Mouse (Mus musculus) liver, embryonic 14.5 days (tissue): ENCODE results near the gene Slc4a2. TPM values are rescaled to one million over a fixed set of nuclear protein-coding genes. Genes with fewer than 3 reads are reported as not detected.

ENCODE experiments used
- ATAC-seq: fragments of 200-750 bp; cut with Nextera tagmentation; 2 replicates; pipeline ENCODE4 v1.8.0; 2017; ENCODE audit warnings: moderate number of reproducible peaks, mild to moderate bottlenecking, moderate library complexity; ENCODE audit not compliant: insufficient read depth
- DNase-seq, 3 experiments: peaks; one replicate each; pipeline ENCODE4 v3.0.0-alpha.2; 2012 to 2013; ENCODE audit warnings: low read depth in 3 of 3, low spot score in 3 of 3
- H3K27ac ChIP-seq: fragments of 300-500 bp; sonication (generic); 2 replicates; pipeline ENCODE4 v1.5.1; 2014; ENCODE audit warnings: moderate library complexity, mild to moderate bottlenecking, control low read depth, inconsistent platforms
- H3K27me3 ChIP-seq: fragments of 300-500 bp; sonication (generic); 2 replicates; pipeline ENCODE4 v1.6.1; 2014; ENCODE audit warnings: mild to moderate bottlenecking, low read length, moderate library complexity; ENCODE audit not compliant: control insufficient read depth, insufficient read depth
- H3K36me3 ChIP-seq: fragments of 300-500 bp; sonication (generic); replicated peaks from 2 replicates; pipeline ENCODE4 v1.6.1; 2014; ENCODE audit warnings: low read depth; ENCODE audit not compliant: control insufficient read depth, insufficient read depth
- H3K4me1 ChIP-seq, 2 experiments: fragments of 200-500 bp in 1 of 2; fragments of 300-500 bp in 1 of 2; sonication (generic) in 1 of 2; replicated peaks; 2 replicates each; pipeline ENCODE4 v1.6.1; 2012 to 2014; ENCODE audit warnings: antibody characterized with exemption in 1 of 2, inconsistent platforms in 1 of 2, low read length in 1 of 2; ENCODE audit not compliant: control insufficient read depth in 2 of 2, insufficient read depth in 2 of 2
- H3K4me2 ChIP-seq: fragments of 300-500 bp; sonication (generic); 2 replicates; pipeline ENCODE4 v1.6.1; 2014; ENCODE audit warnings: low read depth, mild to moderate bottlenecking, control low read depth, moderate library complexity
- H3K4me3 ChIP-seq, 2 experiments: fragments of 200-500 bp in 1 of 2; fragments of 300-500 bp in 1 of 2; sonication (generic) in 1 of 2; 2 replicates each; pipeline ENCODE4 v1.5.1; 2012 to 2014; ENCODE audit warnings: low read depth in 2 of 2, low read length in 2 of 2, mild to moderate bottlenecking in 2 of 2, control low read depth in 1 of 2, inconsistent platforms in 1 of 2, moderate library complexity in 1 of 2; ENCODE audit not compliant: insufficient read depth in 1 of 2
- H3K9ac ChIP-seq: fragments of 300-500 bp; sonication (generic); replicated peaks from 2 replicates; pipeline ENCODE4 v1.6.1; 2014; ENCODE audit warnings: mild to moderate bottlenecking, control low read depth, moderate library complexity
- H3K9me3 ChIP-seq: fragments of 300-500 bp; sonication (generic); 2 replicates; pipeline ENCODE4 v1.6.1; 2016; ENCODE audit warnings: low read length, mixed read lengths; ENCODE audit not compliant: control insufficient read depth
- CTCF ChIP-seq: IDR thresholded peaks from 2 replicates; pipeline ENCODE4 v1.5.1; 2016; ENCODE audit warnings: antibody characterized with exemption, low read depth, control low read depth
- EP300 ChIP-seq: IDR thresholded peaks from 2 replicates; pipeline ENCODE4 v1.6.1; 2016; ENCODE audit warnings: antibody characterized with exemption, low read depth
- WGBS: fragments of 180-500 bp; shearing (Covaris S2); extraction: QIAGEN DNeasy Blood & Tissue Kit; methylation state at CpG from one replicate; pipeline ENCODE4 v1.1.7; 2014; ENCODE audit not compliant: insufficient replicate concordance; 5-methylcytosine and 5-hydroxymethylcytosine counted together
- polyA plus RNA-seq, 2 experiments: library from polyadenylated mRNA; depleted of rRNA in 1 of 2; stranded (reverse) in 1 of 2; unstranded in 1 of 2; fragments of >200 nt; fragmentation: Nextera tagmentation in 1 of 2; extraction: Ambion mirVana in 1 of 2; gene quantifications; 2 replicates each; pipeline versions ENCODE4 v1.2.1 to v1.2.3; 2012 to 2014

The Slc4a2 gene
- polyA plus RNA-seq, 2 experiments, result 5.6 to 11.6 TPM

GRCm38 (mm10) chr5:24420381-24420780 is 3.3 kb upstream of the Slc4a2 start:
- Histone ChIP-seq H3K36me3 (no peaks in the 10 kb centered on the region), H3K27me3 (no peaks in the 10 kb centered on the region), H3K4me1 (peaks cover 9 to 12% of the 10 kb centered on the region in 2 experiments; a peak in 3 of 4 replicates), H3K9ac (no peak overlapping the region), H3K9me3 (no peaks in the 10 kb centered on the region), H3K4me3 (no peak overlapping the region), H3K4me2 (no peak overlapping the region), H3K27ac (no peak overlapping the region)
- WGBS, result 70% methylated on average over 9 of the region's 9 CpGs
- ATAC-seq (no peak), DNase-seq (no peak)
- TF ChIP-seq EP300 (no peak), CTCF (no peak)

GRCm38 (mm10) chr5:24424004-24424781 is 556 bp downstream of the Slc4a2 start:
- Histone ChIP-seq H3K9ac (peak overlapping the region; percentile 85), H3K27ac (peak overlapping the region; percentile 83), H3K9me3 (no peaks in the 10 kb centered on the region), H3K4me1 (peaks cover 21 to 28% of the 10 kb centered on the region in 2 experiments), H3K4me2 (peak overlapping the region; percentile 98), H3K4me3 (peak overlapping the region; percentile 66 to 77), H3K36me3 (no peaks in the 10 kb centered on the region), H3K27me3 (no peaks in the 10 kb centered on the region)
- no peak for ATAC-seq
- 11% methylated on average over 21 of the region's 21 CpGs for WGBS
- DNase-seq, result peak in 1 of 3 experiments; percentile 33
- no peak for TF ChIP-seq EP300
- TF ChIP-seq CTCF, result no peak; the same call in 1 of the 2 replicates

- peak overlapping the region; percentile 98 for H3K4me2 ChIP-seq
- DNase-seq, result peak; percentile 71 to 80 (median 79)
- ATAC-seq, result peak; percentile 64
- H3K36me3 ChIP-seq, result no peaks in the 10 kb centered on the region
- no peaks in the 10 kb centered on the region for H3K9me3 ChIP-seq
- WGBS, result 1% methylated on average over 58 of the region's 60 CpGs
- peaks cover 21 to 28% of the 10 kb centered on the region in 2 experiments for H3K4me1 ChIP-seq
- TF ChIP-seq CTCF, result no peak
- TF ChIP-seq EP300, result no peak
- H3K27me3 ChIP-seq, result no peaks in the 10 kb centered on the region
- peak overlapping the region; percentile 85 for H3K9ac ChIP-seq
- peak overlapping the region; percentile 83 for H3K27ac ChIP-seq
- H3K4me3 ChIP-seq, result peak overlapping the region; percentile 66 to 77
These were observed 1.3 kb downstream of the Slc4a2 start for GRCm38 (mm10) chr5:24424861-24425411.

GRCm38 (mm10) chr5:24425421-24426036 is 1.9 kb downstream of the Slc4a2 start:
- no peaks in the 10 kb centered on the region for H3K27me3 ChIP-seq
- WGBS, result under 1% methylated on average over 27 of the region's 30 CpGs
- TF ChIP-seq EP300 (no peak), CTCF (peak; percentile 51)
- peaks cover 21 to 28% of the 10 kb centered on the region in 2 experiments for H3K4me1 ChIP-seq
- no peak for ATAC-seq
- peak in 1 of 3 experiments; percentile 35 for DNase-seq
- H3K9me3 ChIP-seq, result no peaks in the 10 kb centered on the region
- peak overlapping the region; percentile 66 to 77 for H3K4me3 ChIP-seq
- no peak overlapping the region for H3K27ac ChIP-seq
- H3K4me2 ChIP-seq, result peak overlapping the region; percentile 98
- H3K9ac ChIP-seq, result peak overlapping the region; percentile 85
- H3K36me3 ChIP-seq, result no peaks in the 10 kb centered on the region; the same call in 1 of the 2 replicates

- DNase-seq (no peak), ATAC-seq (no peak)
- WGBS, result 13% methylated on average over 10 of the region's 10 CpGs
- Histone ChIP-seq H3K9me3 (no peaks in the 10 kb centered on the region), H3K27ac (no peak overlapping the region), H3K4me1 (peaks cover 21 to 28% of the 10 kb centered on the region in 2 experiments), H3K27me3 (no peaks in the 10 kb centered on the region), H3K4me3 (peak overlapping the region; percentile 66 to 77), H3K36me3 (no peaks in the 10 kb centered on the region; the same call in 1 of the 2 replicates), H3K4me2 (peak overlapping the region; percentile 98), H3K9ac (no peak overlapping the region)
- TF ChIP-seq CTCF (no peak), EP300 (no peak)
These were observed 2.4 kb downstream of the Slc4a2 start for GRCm38 (mm10) chr5:24426037-24426432.
